Mouse (Mus musculus): ENCODE measurements around the gene Ampd2. TPM values are rescaled to one million over a fixed set of nuclear protein-coding genes. Genes with fewer than 3 reads are reported as not detected.

Gene Ampd2
- polyA plus RNA-seq, 1 experiment from 2014 or later = 44.9 TPM

GRCm38 (mm10) chr3:108117465-108117864, 31.0 kb upstream of the Ampd2 start:
- H3K27me3 ChIP-seq = no peaks in the 10 kb centered on the region
- H3K4me1 ChIP-seq = no peaks in the 10 kb centered on the region
- H3K36me3 ChIP-seq = peaks cover 53% of the 10 kb centered on the region
- H3K4me3 ChIP-seq (replicated peaks) = no peak overlapping the region
- ATAC-seq (ENCODE audit: insufficient number of reproducible peaks, low FRiP score, low TSS enrichment, low read depth) = no peak
- H3K9me3 ChIP-seq (replicated peaks) = no peaks in the 10 kb centered on the region
- 87% methylated on average over 6 of the region's 6 CpGs for WGBS
- no peak overlapping the region for H3K9ac ChIP-seq
- H3K4me2 ChIP-seq (replicated peaks) = no peak overlapping the region
- H3K27ac ChIP-seq (replicated peaks) = no peak overlapping the region

- Histone ChIP-seq H3K36me3 (peaks cover 52% of the 10 kb centered on the region), H3K9ac (no peak overlapping the region), H3K27ac (replicated peaks) (no peak overlapping the region), H3K9me3 (replicated peaks) (no peaks in the 10 kb centered on the region), H3K4me2 (replicated peaks) (no peak overlapping the region), H3K27me3 (no peaks in the 10 kb centered on the region), H3K4me3 (replicated peaks) (no peak overlapping the region), H3K4me1 (no peaks in the 10 kb centered on the region)
- WGBS = 87% methylated on average over 7 of the region's 7 CpGs
- ATAC-seq (ENCODE audit: insufficient number of reproducible peaks, low FRiP score, low TSS enrichment, low read depth) = no peak
Observed at GRCm38 (mm10) chr3:108113591-108114289, 27.3 kb upstream of the Ampd2 start.

- Histone ChIP-seq H3K27me3 (no peaks in the 10 kb centered on the region), H3K4me1 (no peaks in the 10 kb centered on the region), H3K27ac (replicated peaks) (no peak overlapping the region), H3K4me3 (replicated peaks) (no peak overlapping the region), H3K36me3 (peaks cover 55% of the 10 kb centered on the region), H3K4me2 (replicated peaks) (no peak overlapping the region), H3K9me3 (replicated peaks) (no peaks in the 10 kb centered on the region), H3K9ac (no peak overlapping the region)
- 81% methylated on average over 4 of the region's 4 CpGs for WGBS
- no peak for ATAC-seq (ENCODE audit: insufficient number of reproducible peaks, low FRiP score, low TSS enrichment, low read depth)
Observed at GRCm38 (mm10) chr3:108112666-108113065, 26.2 kb upstream of the Ampd2 start.

GRCm38 (mm10) chr3:108112246-108112645, 25.8 kb upstream of the Ampd2 start:
- Histone ChIP-seq H3K27ac (replicated peaks) (no peak overlapping the region), H3K4me3 (replicated peaks) (no peak overlapping the region), H3K9ac (no peak overlapping the region), H3K4me1 (no peaks in the 10 kb centered on the region), H3K36me3 (peaks cover 51% of the 10 kb centered on the region), H3K4me2 (replicated peaks) (no peak overlapping the region), H3K9me3 (replicated peaks) (no peaks in the 10 kb centered on the region), H3K27me3 (no peaks in the 10 kb centered on the region)
- WGBS = 82% methylated on average over 7 of the region's 7 CpGs
- no peak for ATAC-seq (ENCODE audit: insufficient number of reproducible peaks, low FRiP score, low TSS enrichment, low read depth)

- Histone ChIP-seq H3K4me1 (no peaks in the 10 kb centered on the region), H3K4me2 (replicated peaks) (no peak overlapping the region), H3K27me3 (no peaks in the 10 kb centered on the region), H3K27ac (replicated peaks) (no peak overlapping the region), H3K9me3 (replicated peaks) (no peaks in the 10 kb centered on the region), H3K36me3 (peaks cover 53% of the 10 kb centered on the region), H3K4me3 (replicated peaks) (no peak overlapping the region), H3K9ac (no peak overlapping the region)
- WGBS = 84% methylated on average over 5 of the region's 5 CpGs
- ATAC-seq (ENCODE audit: insufficient number of reproducible peaks, low FRiP score, low TSS enrichment, low read depth) = no peak
Observed at GRCm38 (mm10) chr3:108111320-108111719, 24.9 kb upstream of the Ampd2 start.

- Histone ChIP-seq H3K9ac (no peak overlapping the region), H3K27ac (replicated peaks) (no peak overlapping the region), H3K4me1 (no peaks in the 10 kb centered on the region), H3K9me3 (replicated peaks) (no peaks in the 10 kb centered on the region), H3K27me3 (no peaks in the 10 kb centered on the region), H3K36me3 (peaks cover 40% of the 10 kb centered on the region), H3K4me2 (replicated peaks) (no peak overlapping the region), H3K4me3 (replicated peaks) (no peak overlapping the region)
- ATAC-seq (ENCODE audit: insufficient number of reproducible peaks, low FRiP score, low TSS enrichment, low read depth) = no peak
- WGBS = 92% methylated on average over 3 of the region's 3 CpGs
Observed at GRCm38 (mm10) chr3:108105281-108105680, 18.8 kb upstream of the Ampd2 start.

- Histone ChIP-seq H3K27me3 (no peaks in the 10 kb centered on the region), H3K9ac (no peak overlapping the region), H3K36me3 (peaks cover 17% of the 10 kb centered on the region), H3K4me2 (replicated peaks) (no peak overlapping the region), H3K9me3 (replicated peaks) (no peaks in the 10 kb centered on the region), H3K4me1 (no peaks in the 10 kb centered on the region), H3K27ac (replicated peaks) (no peak overlapping the region), H3K4me3 (replicated peaks) (no peak overlapping the region)
- no peak for ATAC-seq (ENCODE audit: insufficient number of reproducible peaks, low FRiP score, low TSS enrichment, low read depth)
- WGBS = 84% methylated on average over 6 of the region's 6 CpGs
Observed at GRCm38 (mm10) chr3:108102075-108102474, 15.6 kb upstream of the Ampd2 start.

- no peaks in the 10 kb centered on the region for H3K9me3 ChIP-seq (replicated peaks)
- ATAC-seq (ENCODE audit: insufficient number of reproducible peaks, low FRiP score, low TSS enrichment, low read depth) = no peak
- H3K27me3 ChIP-seq = no peaks in the 10 kb centered on the region
- H3K36me3 ChIP-seq = peaks cover 15% of the 10 kb centered on the region
- no peaks in the 10 kb centered on the region for H3K4me1 ChIP-seq
- no peak overlapping the region for H3K9ac ChIP-seq
- 44% methylated on average over 3 of the region's 3 CpGs for WGBS
- no peak overlapping the region for H3K27ac ChIP-seq (replicated peaks)
- no peak overlapping the region for H3K4me2 ChIP-seq (replicated peaks)
- H3K4me3 ChIP-seq (replicated peaks) = no peak overlapping the region
Observed at GRCm38 (mm10) chr3:108101594-108101993, 15.1 kb upstream of the Ampd2 start.

- Histone ChIP-seq H3K4me1 (no peaks in the 10 kb centered on the region), H3K27me3 (no peaks in the 10 kb centered on the region), H3K4me3 (replicated peaks) (no peak overlapping the region), H3K9ac (no peak overlapping the region), H3K4me2 (replicated peaks) (no peak overlapping the region), H3K9me3 (replicated peaks) (no peaks in the 10 kb centered on the region), H3K36me3 (no peaks in the 10 kb centered on the region), H3K27ac (replicated peaks) (no peak overlapping the region)
- 67% methylated on average over 6 of the region's 6 CpGs for WGBS
- ATAC-seq (ENCODE audit: insufficient number of reproducible peaks, low FRiP score, low TSS enrichment, low read depth) = no peak
Observed at GRCm38 (mm10) chr3:108098316-108098715, 11.9 kb upstream of the Ampd2 start.

- no peak overlapping the region for H3K4me3 ChIP-seq (replicated peaks)
- no peak overlapping the region for H3K9ac ChIP-seq
- H3K36me3 ChIP-seq = no peaks in the 10 kb centered on the region
- WGBS = 67% methylated on average over 8 of the region's 8 CpGs
- H3K27ac ChIP-seq (replicated peaks) = no peak overlapping the region
- no peak overlapping the region for H3K4me2 ChIP-seq (replicated peaks)
- no peaks in the 10 kb centered on the region for H3K27me3 ChIP-seq
- H3K9me3 ChIP-seq (replicated peaks) = no peaks in the 10 kb centered on the region
- H3K4me1 ChIP-seq = no peaks in the 10 kb centered on the region
- no peak for ATAC-seq (ENCODE audit: insufficient number of reproducible peaks, low FRiP score, low TSS enrichment, low read depth)
Observed at GRCm38 (mm10) chr3:108097656-108098055, 11.2 kb upstream of the Ampd2 start.

- Histone ChIP-seq H3K4me1 (no peaks in the 10 kb centered on the region), H3K9ac (no peak overlapping the region), H3K36me3 (no peaks in the 10 kb centered on the region), H3K4me3 (replicated peaks) (no peak overlapping the region), H3K9me3 (replicated peaks) (no peaks in the 10 kb centered on the region), H3K4me2 (replicated peaks) (no peak overlapping the region), H3K27ac (replicated peaks) (no peak overlapping the region), H3K27me3 (no peaks in the 10 kb centered on the region)
- WGBS = 81% methylated on average over 10 of the region's 10 CpGs
- no peak for ATAC-seq (ENCODE audit: insufficient number of reproducible peaks, low FRiP score, low TSS enrichment, low read depth)
Observed at GRCm38 (mm10) chr3:108096726-108097125, 10.3 kb upstream of the Ampd2 start.

GRCm38 (mm10) chr3:108096226-108096625, 9.8 kb upstream of the Ampd2 start:
- Histone ChIP-seq H3K27me3 (no peaks in the 10 kb centered on the region), H3K9me3 (replicated peaks) (no peaks in the 10 kb centered on the region), H3K27ac (replicated peaks) (no peak overlapping the region), H3K36me3 (no peaks in the 10 kb centered on the region), H3K4me3 (replicated peaks) (no peak overlapping the region), H3K4me2 (replicated peaks) (no peak overlapping the region), H3K9ac (no peak overlapping the region), H3K4me1 (no peaks in the 10 kb centered on the region)
- ATAC-seq (ENCODE audit: insufficient number of reproducible peaks, low FRiP score, low TSS enrichment, low read depth) = no peak
- WGBS = 60% methylated on average over 8 of the region's 8 CpGs

All from embryonic facial prominence, embryonic 15.5 days (tissue).